Mouse (Mus musculus) embryonic facial prominence, embryonic 12.5 days (tissue): ENCODE results near the gene Aff1. TPM values are rescaled to one million over a fixed set of nuclear protein-coding genes. Genes with fewer than 3 reads are reported as not detected.

Source experiments
- ATAC-seq: fragments of 200-750 bp; cut with Nextera tagmentation; 2 replicates; pipeline ENCODE4 v1.8.0; 2017; ENCODE audit not compliant: insufficient number of reproducible peaks, insufficient read depth, low FRiP score, low TSS enrichment
- H3K27ac ChIP-seq: fragments of 300-500 bp; sonication (generic); 2 replicates; pipeline ENCODE4 v1.5.1; 2016; ENCODE audit warnings: mild to moderate bottlenecking
- H3K27me3 ChIP-seq: fragments of 300-500 bp; sonication (generic); 2 replicates; pipeline ENCODE4 v1.6.1; 2016; ENCODE audit warnings: mild to moderate bottlenecking, moderate library complexity
- H3K36me3 ChIP-seq: fragments of 300-500 bp; sonication (generic); 2 replicates; pipeline ENCODE4 v1.6.1; 2016; ENCODE audit warnings: mild to moderate bottlenecking
- H3K4me1 ChIP-seq: fragments of 300-500 bp; sonication (generic); 2 replicates; pipeline ENCODE4 v1.6.1; 2016
- H3K4me2 ChIP-seq: fragments of 300-500 bp; sonication (generic); replicated peaks from 2 replicates; pipeline ENCODE4 v1.6.1; 2016; ENCODE audit warnings: mild to moderate bottlenecking, moderate library complexity
- H3K4me3 ChIP-seq: fragments of 300-500 bp; sonication (generic); 2 replicates; pipeline ENCODE4 v1.5.1; 2016; ENCODE audit warnings: mild to moderate bottlenecking
- H3K9ac ChIP-seq: fragments of 300-500 bp; sonication (generic); 2 replicates; pipeline ENCODE4 v1.6.1; 2016; ENCODE audit warnings: mild to moderate bottlenecking, moderate library complexity
- H3K9me3 ChIP-seq: fragments of 300-500 bp; sonication (generic); 2 replicates; pipeline ENCODE4 v1.6.1; 2016; ENCODE audit warnings: mild to moderate bottlenecking, moderate library complexity
- WGBS: fragments of 180-500 bp; shearing (Covaris S2); methylation state at CpG from one replicate; pipeline ENCODE4 v1.1.7; 2016; 5-methylcytosine and 5-hydroxymethylcytosine counted together
- polyA plus RNA-seq: library from polyadenylated mRNA; unstranded; fragments of >200 nt; fragmentation: Nextera tagmentation; extraction: Ambion mirVana; gene quantifications from 2 replicates; pipeline ENCODE4 v1.2.1, GENCODE M21; 2016

Gene Aff1
- polyA plus RNA-seq, 1 experiment from 2014 or later = 4.8 TPM

- Histone ChIP-seq H3K4me1 (peaks cover 69% of the 10 kb centered on the region), H3K27me3 (no peaks in the 10 kb centered on the region), H3K4me2 (peak overlapping the region; percentile 53), H3K27ac (no peak overlapping the region), H3K9me3 (no peaks in the 10 kb centered on the region), H3K36me3 (no peaks in the 10 kb centered on the region), H3K9ac (no peak overlapping the region), H3K4me3 (no peak overlapping the region)
- ATAC-seq = no peak
- WGBS = 62% methylated on average over 4 of the region's 4 CpGs
Measured at GRCm38 (mm10) chr5:103777446-103777845, 85.3 kb downstream of the Aff1 start.

GRCm38 (mm10) chr5:103778314-103779117, 86.3 kb downstream of the Aff1 start:
- H3K4me2 ChIP-seq = peak overlapping the region; percentile 53
- H3K27me3 ChIP-seq = no peaks in the 10 kb centered on the region
- H3K27ac ChIP-seq = peak overlapping the region; percentile 65
- WGBS = 3% methylated on average over 17 of the region's 17 CpGs
- H3K4me3 ChIP-seq = peak overlapping the region; percentile 25; the same call in 1 of the 2 replicates
- peak; percentile 83 for ATAC-seq
- peaks cover 58% of the 10 kb centered on the region for H3K4me1 ChIP-seq
- H3K9ac ChIP-seq = peak overlapping the region; percentile 19; the same call in 1 of the 2 replicates
- no peaks in the 10 kb centered on the region for H3K9me3 ChIP-seq
- H3K36me3 ChIP-seq = no peaks in the 10 kb centered on the region

- no peak for ATAC-seq
- Histone ChIP-seq H3K4me2 (no peak overlapping the region), H3K27ac (no peak overlapping the region), H3K9me3 (no peaks in the 10 kb centered on the region), H3K27me3 (no peaks in the 10 kb centered on the region), H3K4me3 (no peak overlapping the region), H3K36me3 (peaks cover 8% of the 10 kb centered on the region; the same call in 1 of the 2 replicates), H3K9ac (no peak overlapping the region), H3K4me1 (peaks cover 48% of the 10 kb centered on the region)
- 29% methylated on average over 10 of the region's 10 CpGs for WGBS
Measured at GRCm38 (mm10) chr5:103779836-103780235, 87.7 kb downstream of the Aff1 start.

DNA sequence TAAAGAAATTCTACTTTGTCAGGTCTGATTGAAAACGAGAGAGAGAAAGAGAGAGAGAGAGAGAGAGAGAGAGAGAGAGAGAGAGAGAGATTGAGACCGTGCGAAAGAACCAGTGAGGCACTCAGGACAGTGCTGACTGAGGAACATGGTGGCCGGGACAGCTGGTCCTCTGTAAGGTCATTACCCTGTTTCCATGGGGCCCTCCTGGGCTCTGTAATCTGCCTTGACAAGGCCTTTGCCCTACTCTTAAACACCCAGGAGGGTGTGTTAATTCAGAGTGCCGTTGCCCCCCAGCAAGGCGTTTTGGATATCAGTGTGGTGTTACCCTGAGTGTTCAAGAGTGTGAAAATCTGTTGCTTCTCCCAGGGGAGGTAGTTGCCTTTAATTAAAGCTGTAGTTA, 88.1 kb downstream of the Aff1 start:
- H3K27ac ChIP-seq = no peak overlapping the region
- H3K4me3 ChIP-seq = no peak overlapping the region
- no peaks in the 10 kb centered on the region for H3K27me3 ChIP-seq
- ATAC-seq = no peak
- H3K4me2 ChIP-seq = no peak overlapping the region
- H3K9me3 ChIP-seq = no peaks in the 10 kb centered on the region
- no peak overlapping the region for H3K9ac ChIP-seq
- peaks cover 8% of the 10 kb centered on the region; the same call in 1 of the 2 replicates for H3K36me3 ChIP-seq
- WGBS = 17% methylated on average over 6 of the region's 6 CpGs
- peaks cover 43% of the 10 kb centered on the region for H3K4me1 ChIP-seq

- no peak for ATAC-seq
Measured at GRCm38 (mm10) chr5:103780836-103781235, 88.7 kb downstream of the Aff1 start.

DNA sequence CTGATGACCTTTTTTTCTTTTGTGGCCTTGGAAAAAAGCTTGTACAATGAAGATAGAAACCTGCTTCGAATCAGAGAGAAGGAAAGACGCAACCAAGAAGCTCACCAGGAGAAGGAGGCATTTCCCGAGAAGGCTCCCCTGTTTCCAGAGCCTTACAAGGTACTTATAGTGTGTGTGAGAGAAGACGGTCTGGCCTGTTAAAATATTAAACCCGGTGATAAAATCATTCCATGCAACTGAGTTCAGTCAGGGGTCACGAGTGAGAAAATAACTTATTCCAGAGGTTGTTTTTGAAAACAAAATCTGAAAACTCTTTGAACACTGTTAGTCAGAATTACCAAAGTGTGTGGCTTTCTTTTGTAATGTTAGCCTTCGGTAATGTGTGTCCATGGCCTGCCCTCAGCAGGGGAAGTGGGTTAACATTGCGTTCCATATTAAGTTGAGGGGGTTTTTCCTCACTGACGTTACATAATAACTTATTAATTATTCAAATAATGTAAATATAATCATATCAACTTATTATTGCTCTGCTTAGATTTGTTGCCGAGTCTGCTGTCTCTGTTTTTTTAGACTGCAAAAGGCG, 91.0 kb downstream of the Aff1 start:
- Histone ChIP-seq H3K4me1 (peaks cover 28% of the 10 kb centered on the region), H3K27ac (no peak overlapping the region), H3K4me2 (no peak overlapping the region), H3K36me3 (peaks cover 8% of the 10 kb centered on the region; the same call in 1 of the 2 replicates), H3K9ac (no peak overlapping the region), H3K27me3 (no peaks in the 10 kb centered on the region), H3K4me3 (no peak overlapping the region), H3K9me3 (no peaks in the 10 kb centered on the region)
- no peak for ATAC-seq
- 73% methylated on average over 11 of the region's 11 CpGs for WGBS

More at GRCm38 (mm10) chr5:103780836-103781235, 88.7 kb downstream of the Aff1 start:
- Histone ChIP-seq H3K27me3 (no peaks in the 10 kb centered on the region), H3K4me1 (peaks cover 42% of the 10 kb centered on the region), H3K4me3 (no peak overlapping the region), H3K27ac (no peak overlapping the region), H3K36me3 (peaks cover 8% of the 10 kb centered on the region; the same call in 1 of the 2 replicates), H3K4me2 (no peak overlapping the region), H3K9ac (no peak overlapping the region), H3K9me3 (no peaks in the 10 kb centered on the region)
- 67% methylated on average over 6 of the region's 6 CpGs for WGBS

- 82% methylated on average over 10 of the region's 10 CpGs for WGBS
- H3K9ac ChIP-seq = no peak overlapping the region
- peaks cover 6% of the 10 kb centered on the region; the same call in 1 of the 2 replicates for H3K4me1 ChIP-seq
- peaks cover 8% of the 10 kb centered on the region; the same call in 1 of the 2 replicates for H3K36me3 ChIP-seq
- H3K4me3 ChIP-seq = no peak overlapping the region
- H3K27ac ChIP-seq = no peak overlapping the region
- H3K9me3 ChIP-seq = no peaks in the 10 kb centered on the region
- no peak for ATAC-seq
- H3K27me3 ChIP-seq = no peaks in the 10 kb centered on the region
- no peak overlapping the region for H3K4me2 ChIP-seq
Measured at GRCm38 (mm10) chr5:103786096-103786495, 93.9 kb downstream of the Aff1 start.

DNA sequence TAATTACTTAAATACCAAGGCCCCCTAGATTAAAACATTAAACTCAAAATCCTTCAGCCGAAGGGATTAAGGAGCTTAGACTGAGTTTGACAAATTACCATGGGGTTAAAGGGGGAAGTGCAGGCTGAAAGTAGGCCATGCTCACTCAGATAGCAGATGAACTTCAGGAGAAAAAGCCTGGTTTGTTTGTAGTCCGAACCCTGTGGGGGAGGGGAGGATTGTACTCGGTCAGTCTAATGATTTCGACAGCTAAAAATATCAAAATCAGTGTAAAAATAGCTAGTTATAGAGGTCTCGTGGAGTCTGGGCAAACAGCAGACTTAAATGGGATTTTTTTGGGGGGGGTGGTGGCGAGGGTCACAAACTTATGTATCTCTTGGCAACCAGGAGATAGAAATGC, 96.3 kb downstream of the Aff1 start:
- Histone ChIP-seq H3K4me3 (no peak overlapping the region), H3K9ac (no peak overlapping the region), H3K9me3 (no peaks in the 10 kb centered on the region), H3K4me1 (peaks cover 4% of the 10 kb centered on the region; the same call in 1 of the 2 replicates), H3K27me3 (no peaks in the 10 kb centered on the region), H3K36me3 (peaks cover 8% of the 10 kb centered on the region; the same call in 1 of the 2 replicates), H3K27ac (no peak overlapping the region), H3K4me2 (no peak overlapping the region)
- WGBS = 45% methylated on average over 6 of the region's 6 CpGs
- no peak for ATAC-seq

DNA sequence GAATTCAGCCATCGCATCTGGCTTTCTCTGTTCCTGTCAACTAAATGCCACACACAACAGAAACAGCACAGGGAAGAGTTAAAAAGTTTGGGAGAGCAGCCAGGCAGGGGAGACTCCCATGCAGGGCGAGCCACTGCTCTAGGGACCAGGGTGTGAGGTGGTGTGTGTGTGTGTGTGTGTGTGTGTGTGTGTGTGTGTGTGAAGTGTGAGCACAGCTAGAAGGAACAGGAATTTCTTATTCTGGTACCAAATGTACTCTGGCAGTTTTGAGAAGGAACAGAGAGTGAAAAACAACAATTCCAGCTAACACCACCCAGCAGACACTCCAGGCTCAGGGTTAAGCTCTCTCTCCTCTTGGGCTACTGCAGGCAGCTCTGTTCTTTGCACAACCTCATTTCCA, 96.8 kb downstream of the Aff1 start:
- Histone ChIP-seq H3K36me3 (peaks cover 4% of the 10 kb centered on the region; the same call in 1 of the 2 replicates), H3K27me3 (no peaks in the 10 kb centered on the region), H3K9me3 (no peaks in the 10 kb centered on the region), H3K4me2 (no peak overlapping the region), H3K4me3 (no peak overlapping the region), H3K27ac (no peak overlapping the region), H3K9ac (no peak overlapping the region), H3K4me1 (peaks cover 4% of the 10 kb centered on the region; the same call in 1 of the 2 replicates)
- ATAC-seq = no peak
- WGBS = 28% methylated on average over 2 of the region's 2 CpGs

DNA sequence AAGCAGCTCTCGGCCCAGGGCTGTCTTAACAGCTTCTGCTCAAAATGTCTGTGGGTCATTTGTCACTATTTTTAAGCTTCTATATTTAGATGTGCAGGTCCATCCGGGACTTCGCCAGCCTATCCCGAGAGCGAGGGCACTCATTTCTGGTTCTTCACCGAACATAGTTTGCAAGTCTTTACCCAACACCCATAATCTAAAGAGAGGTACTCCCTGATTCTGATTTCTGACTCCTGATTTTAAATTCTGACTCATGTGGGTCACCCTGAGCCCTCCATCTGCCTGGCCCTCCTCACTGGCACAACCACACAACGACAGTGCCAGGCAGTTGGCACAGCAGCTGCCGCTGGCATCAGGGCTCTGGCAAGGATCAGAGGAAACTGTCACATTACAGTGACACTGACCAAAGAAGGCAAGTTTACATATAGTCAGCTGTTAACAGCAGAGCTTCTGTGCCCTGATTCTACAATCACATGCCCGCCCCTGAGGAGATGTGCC, 97.5 kb downstream of the Aff1 start:
- Histone ChIP-seq H3K36me3 (no peaks in the 10 kb centered on the region), H3K4me2 (no peak overlapping the region), H3K9me3 (no peaks in the 10 kb centered on the region), H3K9ac (no peak overlapping the region), H3K27me3 (no peaks in the 10 kb centered on the region), H3K4me1 (peaks cover 4% of the 10 kb centered on the region; the same call in 1 of the 2 replicates), H3K4me3 (no peak overlapping the region), H3K27ac (no peak overlapping the region)
- no peak for ATAC-seq
- 86% methylated on average over 9 of the region's 9 CpGs for WGBS

- Histone ChIP-seq H3K4me3 (no peak overlapping the region), H3K4me2 (no peak overlapping the region), H3K9me3 (no peaks in the 10 kb centered on the region), H3K9ac (no peak overlapping the region), H3K27ac (no peak overlapping the region), H3K36me3 (no peaks in the 10 kb centered on the region), H3K27me3 (no peaks in the 10 kb centered on the region), H3K4me1 (peaks cover 4% of the 10 kb centered on the region; the same call in 1 of the 2 replicates)
- 85% methylated on average over 7 of the region's 7 CpGs for WGBS
- ATAC-seq = no peak
Measured at GRCm38 (mm10) chr5:103791741-103792140, 99.6 kb downstream of the Aff1 start.

DNA sequence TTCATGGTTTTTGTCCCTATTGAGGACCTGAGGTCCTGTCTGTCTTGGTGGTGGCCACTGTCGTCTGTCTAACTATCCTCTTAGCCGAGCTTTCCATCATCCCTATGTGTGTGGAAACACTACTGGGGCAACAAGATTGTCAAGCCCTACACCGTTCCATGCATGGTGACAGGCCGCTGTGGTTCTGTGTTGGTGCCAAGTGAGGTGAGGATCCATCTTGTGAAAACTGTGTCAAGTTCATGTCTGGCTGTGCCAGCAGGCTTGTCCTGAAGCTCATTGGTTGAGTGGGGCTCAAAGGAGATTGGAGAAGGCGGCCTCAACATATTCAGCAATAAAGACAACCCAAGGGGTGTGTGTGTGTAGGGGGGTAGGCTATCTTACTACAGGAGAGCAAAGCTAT, 102.9 kb downstream of the Aff1 start:
- H3K9ac ChIP-seq = no peak overlapping the region
- no peak overlapping the region for H3K27ac ChIP-seq
- no peak overlapping the region for H3K4me2 ChIP-seq
- no peaks in the 10 kb centered on the region for H3K36me3 ChIP-seq
- peaks cover 8% of the 10 kb centered on the region for H3K4me1 ChIP-seq
- ATAC-seq = no peak
- no peaks in the 10 kb centered on the region for H3K27me3 ChIP-seq
- no peaks in the 10 kb centered on the region for H3K9me3 ChIP-seq
- 92% methylated on average over 5 of the region's 5 CpGs for WGBS
- H3K4me3 ChIP-seq = no peak overlapping the region
